Mouse (Mus musculus): ENCODE data around the gene Mucl1.

The Mucl1 gene

DNA sequence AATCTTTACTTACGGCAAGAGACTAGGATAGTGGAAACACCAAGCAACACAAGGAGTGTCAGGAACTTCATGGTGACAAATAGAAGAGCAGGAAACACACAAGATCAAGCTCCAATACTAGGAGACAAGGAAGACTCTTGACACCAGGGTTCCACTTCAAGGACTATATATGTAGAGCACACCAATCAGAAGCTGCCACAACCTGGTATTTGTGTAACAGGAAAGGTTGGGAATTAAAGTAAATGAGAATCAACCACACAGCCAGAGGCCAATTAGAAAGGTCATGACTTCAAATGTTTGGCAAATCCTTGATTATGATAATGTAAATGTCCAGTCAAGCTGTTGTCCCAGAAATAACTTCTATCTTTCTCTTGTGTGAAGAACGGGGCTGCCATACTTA is at the start of gene Mucl1:
Gene Mucl1 (minus strand): TSS at position 101 of the 400 bp plus-strand sequence.
- WGBS: 91% methylated on average over 2 of the region's 2 CpGs

GRCm38 (mm10) chr15:103766836-103767235 is 11.6 kb upstream of the Mucl1 start:
- WGBS: 7% methylated on average over 5 of the region's 5 CpGs

- WGBS: 85% methylated on average over 5 of the region's 5 CpGs
Observed at GRCm38 (mm10) chr15:103716861-103717260, 38.4 kb downstream of the Mucl1 start.

Measured in cerebral cortex, adult 2 months (tissue).